Mouse (Mus musculus) left cerebral cortex, adult 18-20 months (tissue): ENCODE results near the gene Chad. TPM values are rescaled to one million over a fixed set of nuclear protein-coding genes. Genes with fewer than 3 reads are reported as not detected.

Source experiments
- DNase-seq, 2 experiments: peaks; one replicate each; pipeline ENCODE4 v3.0.0; 2021 to 2022; ENCODE audit warnings: low spot score in 2 of 2, mixed read lengths in 1 of 2
- total RNA-seq, 2 experiments: library from RNA; stranded (reverse); gene quantifications; 2 replicates each; pipeline ENCODE4 v1.2.3; 2021

Chad gene
- total RNA-seq, 2 experiments from 2014 or later: not detected

- DNase-seq: no peak
Observed at GRCm38 (mm10) chr11:94617646-94618045, 52.8 kb downstream of the Chad start.

Other genes with a start within 250 kb of the Chad start
- 100 to 1,000 TPM; 110 to 111 TPM for gene Luc7l3, start 243.1 kb upstream of the Chad start, total RNA-seq
- gene Ankrd40, start 237.0 kb upstream of the Chad start, total RNA-seq: 100 to 1,000 TPM; 123 to 141 TPM
- gene Abcc3, start 172.1 kb upstream of the Chad start, total RNA-seq: 1 to 10 TPM; 2.5 to 3.7 TPM
- 10 to 100 TPM; 72.0 to 86.1 TPM for gene Cacna1g, start 90.8 kb upstream of the Chad start, total RNA-seq
- not detected for gene Spata20, start 78.9 kb upstream of the Chad start, total RNA-seq
- 1 to 10 TPM in 1 of 2 experiments, under 1 TPM in 1; 0.84 to 2.0 TPM for gene Epn3, start 65.1 kb upstream of the Chad start, total RNA-seq
- gene Mycbpap, start 43.3 kb upstream of the Chad start, total RNA-seq: 1 to 10 TPM; 5.7 to 7.8 TPM
- gene Rsad1, start 15.8 kb upstream of the Chad start, total RNA-seq: 10 to 100 TPM; 10.5 to 13.4 TPM
- 10 to 100 TPM; 14.1 to 14.9 TPM for gene Acsf2, start 36.8 kb downstream of the Chad start, total RNA-seq
- 10 to 100 TPM; 96.2 to 98.0 TPM for gene Lrrc59, start 64.7 kb downstream of the Chad start, total RNA-seq
- gene Mrpl27, start 88.7 kb downstream of the Chad start, total RNA-seq: 10 to 100 TPM; 70.9 to 73.3 TPM
- gene Eme1, start 88.9 kb downstream of the Chad start, total RNA-seq: not detected
- gene Xylt2, start 112.5 kb downstream of the Chad start, total RNA-seq: 10 to 100 TPM; 20.7 to 22.6 TPM
- gene Gm11541, start 139.5 kb downstream of the Chad start, total RNA-seq: not detected
- gene Cdc34b, start 176.7 kb downstream of the Chad start, total RNA-seq: under 1 TPM in 1 of 2 experiments, not detected in 1; 0.75 TPM
- gene Tmem92, start 217.7 kb downstream of the Chad start, total RNA-seq: not detected